Mouse (Mus musculus): ENCODE measurements around the gene Smim13.

Smim13 gene

GRCm38 (mm10) chr13:41293595-41293994, 44.0 kb downstream of the Smim13 start:
- no peak for DNase-seq

- peak; percentile 27 for DNase-seq
Measured at GRCm38 (mm10) chr13:41295886-41296285, 46.2 kb downstream of the Smim13 start.

GRCm38 (mm10) chr13:41296396-41296795, 46.8 kb downstream of the Smim13 start:
- no peak for DNase-seq

DNA sequence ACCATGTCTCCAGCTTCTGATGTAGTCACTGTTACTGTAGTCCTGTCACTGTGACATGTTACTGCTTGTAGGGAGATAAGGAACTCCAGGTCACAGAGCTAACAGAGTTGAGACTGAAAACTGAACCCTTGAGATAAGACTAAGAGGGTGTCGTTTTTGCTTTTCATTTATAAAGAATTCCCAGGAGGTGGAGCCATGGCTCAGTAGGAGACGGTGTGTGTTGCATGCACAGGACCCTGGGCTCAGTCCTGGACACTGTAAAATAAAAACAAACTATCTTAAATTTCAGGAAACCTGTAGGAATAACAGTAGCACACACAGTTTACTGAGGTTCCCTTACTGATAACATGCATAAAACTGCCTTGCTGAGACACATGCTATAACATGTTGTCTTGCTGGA, 48.9 kb downstream of the Smim13 start:
- DNase-seq, result no peak

DNA sequence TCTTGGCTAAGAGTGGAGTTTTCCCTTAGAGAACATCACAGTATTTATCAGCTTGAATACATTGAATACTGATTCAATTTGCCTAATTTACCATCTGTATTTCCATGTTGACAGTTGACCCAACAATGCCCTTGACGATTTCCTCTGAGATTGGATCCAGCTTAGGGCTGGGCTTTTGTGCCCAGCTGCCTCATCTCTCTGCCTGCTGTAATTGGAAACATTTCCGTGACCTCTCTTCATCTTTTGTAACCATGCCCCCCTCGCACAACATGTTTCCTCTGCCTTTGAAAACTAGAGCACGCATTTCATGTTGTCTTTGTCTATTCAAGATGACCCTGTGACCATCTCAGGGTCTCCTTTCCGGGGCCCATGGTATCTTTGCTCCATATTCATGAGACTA, 49.4 kb downstream of the Smim13 start:
- DNase-seq, result peak; percentile 46

DNA sequence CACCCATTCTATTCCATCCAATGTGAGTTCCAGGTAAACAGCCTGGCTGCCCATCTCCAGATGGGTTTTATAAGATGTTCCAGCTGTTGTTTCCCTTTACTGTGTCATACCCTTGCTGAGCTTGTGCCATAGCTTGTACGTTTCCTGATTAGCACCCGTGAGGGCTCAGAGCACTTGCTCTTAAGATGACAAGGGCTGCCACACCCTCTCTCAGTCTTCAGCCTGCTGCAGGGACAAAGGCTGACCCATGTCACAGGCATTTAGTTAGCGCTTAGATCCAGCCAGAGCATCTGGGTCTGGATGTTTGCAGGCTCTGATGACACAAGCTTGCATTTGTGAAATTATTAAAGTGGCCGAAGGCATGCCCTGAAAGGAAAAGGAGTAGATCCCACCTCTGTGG, 50.4 kb downstream of the Smim13 start:
- peak; percentile 49 for DNase-seq

GRCm38 (mm10) chr13:41302716-41303115, 53.1 kb downstream of the Smim13 start:
- peak; percentile 92 for DNase-seq

DNA sequence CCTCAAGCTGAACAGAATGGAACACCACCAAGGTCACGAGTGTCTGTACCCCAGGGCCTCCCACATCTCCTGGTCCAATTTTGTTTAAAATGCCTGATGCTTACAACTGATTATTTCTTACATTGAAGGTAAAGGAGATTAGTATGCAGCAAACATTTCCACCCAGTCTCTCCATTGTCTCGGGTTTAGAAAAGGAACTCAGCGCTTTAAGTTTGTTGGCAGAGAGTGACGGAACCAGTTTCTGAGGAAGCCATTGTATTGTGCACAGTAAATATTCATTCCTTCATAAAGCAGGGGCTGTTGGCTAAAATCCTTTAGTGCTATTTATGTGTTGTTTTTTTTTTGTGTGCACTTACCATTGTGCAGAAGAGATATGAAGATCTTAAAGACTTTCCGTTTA, 71.1 kb downstream of the Smim13 start:
- no peak for DNase-seq

DNA sequence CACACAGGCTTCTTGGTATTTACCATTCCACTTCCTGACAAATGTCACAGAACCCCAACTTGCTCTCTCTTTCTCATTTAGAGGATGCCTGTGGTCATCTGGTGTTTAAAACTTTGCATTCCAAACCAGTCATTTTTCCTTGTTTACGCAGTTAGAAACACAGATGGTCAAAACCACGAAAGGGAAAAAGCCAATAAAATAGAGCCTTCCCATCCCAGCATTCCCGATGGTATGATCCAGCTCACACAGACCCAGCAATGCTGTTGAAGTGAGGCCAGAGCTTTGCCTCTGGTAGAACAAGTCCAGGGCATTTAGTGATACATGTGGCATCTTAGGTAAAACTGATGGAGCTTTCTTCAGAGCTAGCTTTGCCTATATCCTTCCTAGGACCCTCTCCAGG, 71.8 kb downstream of the Smim13 start:
- DNase-seq, result peak; percentile 48

DNA sequence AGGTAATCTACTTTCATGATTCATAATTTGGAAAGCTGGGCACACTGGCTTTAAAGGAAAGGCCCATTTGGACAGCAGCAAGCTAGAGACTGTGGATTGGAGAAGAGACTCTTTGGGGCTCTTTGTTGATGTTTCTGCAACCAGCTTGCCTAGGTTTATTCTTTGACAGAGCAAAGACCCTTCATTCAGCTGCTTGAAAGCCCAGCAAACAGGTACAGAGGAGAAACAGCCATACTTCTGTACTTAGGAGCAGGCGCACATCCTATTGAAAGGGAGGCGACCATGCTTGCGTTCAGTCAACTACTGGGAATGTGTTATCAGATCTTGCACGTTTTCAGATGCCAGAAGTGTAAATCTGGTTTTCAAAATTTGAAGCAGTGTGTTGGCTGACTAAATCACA, 75.0 kb downstream of the Smim13 start:
- DNase-seq, result no peak

DNA sequence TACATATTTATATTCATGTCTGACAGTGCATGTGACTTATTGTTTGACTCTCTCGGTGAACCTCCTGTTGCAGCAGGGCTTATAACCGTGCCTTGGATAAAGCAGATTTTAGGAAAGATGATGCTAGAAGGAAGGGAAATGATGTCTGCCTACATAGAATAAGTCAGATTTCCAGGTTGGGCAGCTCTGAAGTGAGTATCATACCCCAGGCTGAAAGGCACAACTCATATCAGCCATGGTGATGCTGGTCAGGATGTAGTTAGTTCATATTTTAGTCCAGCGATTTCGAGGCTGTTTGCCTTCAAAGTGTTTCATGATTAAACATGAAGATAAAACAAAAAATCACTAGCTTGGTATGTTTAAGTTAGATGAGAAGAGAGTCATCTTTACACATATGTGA, 75.7 kb downstream of the Smim13 start:
- DNase-seq, result no peak

DNA sequence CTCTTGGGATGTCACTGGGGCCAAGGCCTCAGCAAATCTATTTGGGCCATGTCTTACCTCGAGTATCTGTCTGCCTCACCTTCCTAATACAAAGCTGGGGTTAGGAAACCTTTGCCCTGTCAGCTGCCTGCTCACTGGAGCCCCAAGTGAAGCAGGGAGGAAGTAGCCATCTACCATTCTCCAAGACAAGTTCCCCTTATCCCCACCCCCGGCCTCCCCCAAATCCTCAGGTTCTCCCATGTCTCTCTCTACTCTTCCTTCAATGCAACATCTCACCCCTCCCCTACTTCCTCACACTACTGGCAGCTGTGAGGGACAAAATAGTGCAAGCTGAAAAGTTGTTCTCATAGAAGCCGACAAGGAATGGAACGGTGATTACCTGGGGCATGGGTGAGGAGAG, 76.5 kb downstream of the Smim13 start:
- DNase-seq, result no peak
